Mouse (Mus musculus): ENCODE measurements around the gene Fam126b. TPM values are rescaled to one million over a fixed set of nuclear protein-coding genes. Genes with fewer than 3 reads are reported as not detected.
"Not testable (repeated sequence)": the region's sequence is repeated elsewhere in the genome, so short reads cannot be mapped to it uniquely, and the experiment has no call there.

Fam126b gene
- total RNA-seq, 2 experiments from 2014 or later, result 32.5 to 35.2 TPM

GRCm38 (mm10) chr1:58570437-58570836 lies 15.7 kb downstream of the Fam126b start:
- intact Hi-C loops (cut with DNase I), result no loop called here
- no peak for DNase-seq

- DNase-seq, result no peak
- intact Hi-C loops (cut with DNase I), result no loop called here
Observed at GRCm38 (mm10) chr1:58568456-58569130, 17.5 kb downstream of the Fam126b start.

- intact Hi-C loops (cut with DNase I), result no loop called here
- DNase-seq, result no peak
Observed at GRCm38 (mm10) chr1:58566621-58567020, 19.5 kb downstream of the Fam126b start.

- intact Hi-C loops (cut with DNase I), result no loop called here
- DNase-seq, result no peak
Observed at GRCm38 (mm10) chr1:58564981-58565380, 21.1 kb downstream of the Fam126b start.

GRCm38 (mm10) chr1:58562455-58562854 lies 23.7 kb downstream of the Fam126b start:
- DNase-seq, result peak; percentile 47
- intact Hi-C loops (cut with DNase I), result no loop called here

GRCm38 (mm10) chr1:58560370-58560769 lies 25.8 kb downstream of the Fam126b start:
- DNase-seq; intact Hi-C loops (cut with DNase I): not testable (repeated sequence)

- DNase-seq, result no peak
- intact Hi-C loops (cut with DNase I), result no loop called here
Observed at GRCm38 (mm10) chr1:58541386-58541785, 44.7 kb downstream of the Fam126b start.

GRCm38 (mm10) chr1:58507249-58507648 lies 78.9 kb downstream of the Fam126b start:
- intact Hi-C loops (cut with DNase I), result no loop called here
- DNase-seq, result no peak

GRCm38 (mm10) chr1:58504577-58505254 lies 81.4 kb downstream of the Fam126b start, which contains the start of gene Orc2:
Orc2 (minus strand) TSS chr1:58505109.
- DNase-seq, result peak; percentile 91
- intact Hi-C loops (cut with DNase I), result no loop called here

GRCm38 (mm10) chr1:58503793-58504370 lies 82.2 kb downstream of the Fam126b start:
- DNase-seq, result no peak
- intact Hi-C loops (cut with DNase I), result no loop called here

- intact Hi-C loops (cut with DNase I), result no loop called here
- DNase-seq, result no peak
Observed at GRCm38 (mm10) chr1:58503134-58503533, 83.0 kb downstream of the Fam126b start.

GRCm38 (mm10) chr1:58498758-58499157 lies 87.4 kb downstream of the Fam126b start:
- intact Hi-C loops (cut with DNase I), result no loop called here

GRCm38 (mm10) chr1:58497678-58498077 lies 88.4 kb downstream of the Fam126b start:
- no peak for DNase-seq
- intact Hi-C loops (cut with DNase I), result no loop called here

More at GRCm38 (mm10) chr1:58498758-58499157, 87.4 kb downstream of the Fam126b start:
- no peak for DNase-seq

- no peak for DNase-seq
- intact Hi-C loops (cut with DNase I), result no loop called here
Observed at GRCm38 (mm10) chr1:58495603-58496002, 90.5 kb downstream of the Fam126b start.

- intact Hi-C loops (cut with DNase I), result no loop called here
- no peak for DNase-seq
Observed at GRCm38 (mm10) chr1:58482647-58483046, 103.5 kb downstream of the Fam126b start.

GRCm38 (mm10) chr1:58475662-58476061 lies 110.5 kb downstream of the Fam126b start:
- intact Hi-C loops (cut with DNase I), result no loop called here

More at GRCm38 (mm10) chr1:58475662-58476061, 110.5 kb downstream of the Fam126b start:
- no peak for DNase-seq

Other genes with a start within 250 kb of the Fam126b start
- gene Bzw1, start 193.4 kb downstream of the Fam126b start, total RNA-seq (2021), result 100 to 1,000 TPM; 303 to 314 TPM
- gene Clk1, start 162.3 kb downstream of the Fam126b start, total RNA-seq (2021), result 100 to 1,000 TPM; 103 TPM
- 10 to 100 TPM; 27.3 to 32.4 TPM for gene Nif3l1, start 141.2 kb downstream of the Fam126b start, total RNA-seq (2021)
- 10 to 100 TPM; 38.8 to 39.5 TPM for gene Ppil3, start 140.8 kb downstream of the Fam126b start, total RNA-seq (2021)
- gene Orc2, start 81.2 kb downstream of the Fam126b start, total RNA-seq (2021), result 10 to 100 TPM; 20.9 to 23.7 TPM
- gene Ndufb3, start 61 bp upstream of the Fam126b start, total RNA-seq (2021), result 10 to 100 TPM; 76.6 to 83.9 TPM
- not detected for gene Als2cr12, start 109.7 kb upstream of the Fam126b start, total RNA-seq (2021)
- 10 to 100 TPM; 25.7 to 38.9 TPM for gene Cflar, start 125.2 kb upstream of the Fam126b start, total RNA-seq (2021)
- gene Casp8, start 209.1 kb upstream of the Fam126b start, total RNA-seq (2021), result 1 to 10 TPM; 4.6 to 5.6 TPM

Data from left cerebral cortex, postnatal 4 days (tissue).